Mouse (Mus musculus) liver, adult 2 months (tissue): ENCODE measurements around the gene Ruvbl2. TPM values are rescaled to one million over a fixed set of nuclear protein-coding genes. Genes with fewer than 3 reads are reported as not detected.
"Not testable (repeated sequence)": the region's sequence is repeated elsewhere in the genome, so short reads cannot be mapped to it uniquely, and the experiment has no call there.

ENCODE experiments used
- DNase-seq: peaks from one replicate; pipeline ENCODE4 v3.0.0-alpha.2; 2011; ENCODE audit warnings: low read depth, low spot score; ENCODE audit errors: extremely low read depth
- H3K27ac ChIP-seq: fragments of 200-500 bp; replicated peaks from 2 replicates; pipeline ENCODE4 v1.5.1; 2012; ENCODE audit warnings: low read depth, mild to moderate bottlenecking, control low read depth, inconsistent platforms, low read length; ENCODE audit not compliant: insufficient read depth
- H3K27me3 ChIP-seq: fragments of 200-500 bp; 2 replicates; pipeline ENCODE4 v1.6.1; 2012; ENCODE audit warnings: mild to moderate bottlenecking, moderate library complexity, low read length, inconsistent platforms; ENCODE audit not compliant: control insufficient read depth, insufficient read depth
- H3K36me3 ChIP-seq: fragments of 200-500 bp; 2 replicates; pipeline ENCODE4 v1.6.1; 2012; ENCODE audit warnings: low read length, inconsistent platforms; ENCODE audit not compliant: control insufficient read depth, insufficient read depth
- H3K4me1 ChIP-seq: fragments of 200-500 bp; 2 replicates; pipeline ENCODE4 v1.6.1; 2011; ENCODE audit warnings: low read length; ENCODE audit not compliant: control insufficient read depth, insufficient read depth
- H3K4me3 ChIP-seq: fragments of 200-500 bp; 2 replicates; pipeline ENCODE4 v1.5.1; 2011; ENCODE audit warnings: low read depth, mild to moderate bottlenecking, control low read depth, low read length, moderate library complexity; ENCODE audit not compliant: insufficient read depth
- H3K79me2 ChIP-seq: fragments of 200-500 bp; 2 replicates; pipeline ENCODE4 v1.6.1; 2012; ENCODE audit warnings: inconsistent platforms, mild to moderate bottlenecking, low read length, moderate library complexity; ENCODE audit not compliant: control insufficient read depth, insufficient read depth
- H3K9ac ChIP-seq: fragments of 200-500 bp; 2 replicates; pipeline ENCODE4 v1.6.1; 2012; ENCODE audit warnings: low read depth, mild to moderate bottlenecking, control low read depth, inconsistent platforms, low read length
- CTCF ChIP-seq: fragments of 200-500 bp; IDR thresholded peaks from 2 replicates; pipeline ENCODE4 v1.5.1; 2011; ENCODE audit warnings: low read depth, low read length, control low read depth
- POLR2A ChIP-seq: fragments of 200-500 bp; IDR thresholded peaks from 2 replicates; pipeline ENCODE4 v1.6.1; 2011; ENCODE audit warnings: low read length, control low read depth; ENCODE audit not compliant: insufficient read depth; ENCODE audit errors: extremely low read depth
- WGBS: fragments of 180-500 bp; shearing (Covaris S2); methylation state at CpG from one replicate; pipeline ENCODE4 v1.1.7; 2018; 5-methylcytosine and 5-hydroxymethylcytosine counted together
- polyA plus RNA-seq: library from polyadenylated mRNA; depleted of rRNA; stranded (reverse); fragments of >200 nt; gene quantifications from 2 replicates; pipeline ENCODE4 v1.2.3, GENCODE M21; 2012
- total RNA-seq: library from RNA; depleted of rRNA; stranded (reverse); fragments of >200 nt; gene quantifications from 2 replicates; pipeline ENCODE4 v1.2.3, GENCODE M21; 2014

The Ruvbl2 gene
- total and polyA plus RNA-seq, 2 experiments: 8.9 to 28.8 TPM

- H3K27me3 ChIP-seq: peaks cover 5% of the 10 kb centered on the region
- 78% methylated on average over 10 of the region's 10 CpGs for WGBS
Observed at GRCm38 (mm10) chr7:45401521-45402085, 36.3 kb downstream of the Ruvbl2 start.

GRCm38 (mm10) chr7:45396787-45397186, 41.1 kb downstream of the Ruvbl2 start:
- H3K9ac ChIP-seq: no peak overlapping the region
- DNase-seq: no peak

More at GRCm38 (mm10) chr7:45401521-45402085, 36.3 kb downstream of the Ruvbl2 start:
- no peak for DNase-seq
- no peak for TF ChIP-seq POLR2A
- no peak for TF ChIP-seq CTCF
- H3K9ac ChIP-seq: no peak overlapping the region
- H3K4me3 ChIP-seq: no peak overlapping the region
- no peaks in the 10 kb centered on the region for H3K4me1 ChIP-seq
- no peaks in the 10 kb centered on the region for H3K36me3 ChIP-seq
- no peak overlapping the region for H3K27ac ChIP-seq
- H3K79me2 ChIP-seq: no peaks in the 10 kb centered on the region

GRCm38 (mm10) chr7:45396337-45396775, 41.5 kb downstream of the Ruvbl2 start:
- H3K9ac ChIP-seq, H3K27me3 ChIP-seq, DNase-seq, H3K4me1 ChIP-seq: not testable (repeated sequence)
- H3K79me2 ChIP-seq: peaks cover 16% of the 10 kb centered on the region
- under 1% methylated on average over 3 of the region's 3 CpGs for WGBS
- H3K4me3 ChIP-seq: peak overlapping the region; percentile 51
- H3K27ac ChIP-seq: peak overlapping the region; percentile 50
- peaks cover 11% of the 10 kb centered on the region for H3K36me3 ChIP-seq

More at GRCm38 (mm10) chr7:45396787-45397186, 41.1 kb downstream of the Ruvbl2 start:
- peaks cover 16% of the 10 kb centered on the region for H3K79me2 ChIP-seq
- H3K4me3 ChIP-seq: no peak overlapping the region
- peaks cover 8% of the 10 kb centered on the region for H3K36me3 ChIP-seq
- H3K4me1 ChIP-seq: peaks cover 9% of the 10 kb centered on the region
- H3K27me3 ChIP-seq: no peaks in the 10 kb centered on the region
- TF ChIP-seq CTCF (no peak), POLR2A (no peak)
- H3K27ac ChIP-seq: no peak overlapping the region
- 69% methylated on average over 2 of the region's 2 CpGs for WGBS

DNA sequence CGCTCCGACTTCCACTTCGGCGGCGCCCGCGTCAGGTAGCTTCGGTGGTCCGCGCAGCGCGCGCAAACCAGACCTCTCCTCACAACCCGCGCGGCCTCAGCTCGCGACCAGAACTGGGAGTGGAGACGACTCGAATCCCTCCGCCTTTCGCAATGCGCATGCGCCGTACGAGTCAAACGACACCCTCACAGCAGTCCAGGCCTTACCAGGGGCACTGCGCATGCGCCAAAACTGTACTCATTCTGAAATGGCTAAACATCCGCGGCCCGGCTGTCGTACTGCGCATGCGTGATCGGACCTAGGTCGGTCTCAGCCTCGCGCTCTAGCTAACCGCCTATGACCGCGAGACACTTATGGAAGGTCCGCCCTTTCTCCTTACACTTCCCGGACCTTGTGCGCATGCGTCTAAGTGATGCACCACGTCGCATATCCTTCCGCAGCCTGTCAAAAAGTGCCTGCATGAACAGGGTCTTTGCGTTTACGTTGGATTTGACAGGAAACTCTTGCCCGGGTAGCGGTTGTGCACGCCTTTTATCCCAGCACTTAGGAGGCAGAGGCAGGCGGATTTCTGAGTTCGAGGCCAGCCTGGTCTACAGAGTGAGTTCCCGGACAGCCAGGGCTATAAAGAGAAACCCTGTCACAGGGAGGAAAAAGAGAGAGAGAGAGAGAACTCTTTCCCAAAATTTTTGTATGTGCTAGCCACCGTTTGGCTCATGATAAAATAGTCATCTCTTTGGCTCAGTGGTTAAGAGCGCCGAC, 42.1 kb downstream of the Ruvbl2 start, which contains the start of gene Snrnp70:
Snrnp70 (minus strand) TSS at position 165 of the 759 bp plus-strand sequence.
- Histone ChIP-seq H3K9ac (peak within 1 kb of the TSS; percentile 81), H3K27me3 (no peaks in the 10 kb centered on the region), H3K79me2 (peaks cover 16% of the 10 kb centered on the region), H3K4me1 (peaks cover 9% of the 10 kb centered on the region), H3K4me3 (peak within 1 kb of the TSS; percentile 77), H3K36me3 (peaks cover 15% of the 10 kb centered on the region), H3K27ac (peak within 1 kb of the TSS; percentile 71)
- peak; percentile 99 for DNase-seq
- under 1% methylated on average over 60 of the region's 60 CpGs for WGBS
- peak; percentile 88 for TF ChIP-seq POLR2A
- TF ChIP-seq CTCF: no peak

DNA sequence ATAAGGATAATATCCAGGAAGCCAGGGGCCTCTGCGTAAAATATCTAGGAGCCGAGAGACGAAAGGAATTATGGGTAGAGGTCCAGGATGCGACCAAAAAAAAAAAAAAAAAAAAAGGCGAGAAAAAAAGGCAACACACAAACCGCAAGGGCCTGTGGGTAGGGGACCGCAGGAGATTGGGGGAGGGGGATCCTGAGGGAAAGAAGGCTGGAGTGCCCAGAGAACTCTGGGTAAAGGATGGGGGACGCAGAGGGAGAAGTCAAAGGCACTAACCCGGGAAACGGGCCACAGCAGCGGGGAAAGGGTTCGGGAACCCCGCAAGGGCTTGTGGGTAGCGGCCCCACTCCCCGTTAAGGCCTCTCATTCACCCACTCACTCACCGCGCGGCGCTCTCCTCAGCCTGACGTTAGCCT, 42.8 kb downstream of the Ruvbl2 start:
- peaks cover 21% of the 10 kb centered on the region for H3K36me3 ChIP-seq
- peak overlapping the region; percentile 71 for H3K27ac ChIP-seq
- no peak for TF ChIP-seq POLR2A
- no peak for TF ChIP-seq CTCF
- under 1% methylated on average over 19 of the region's 20 CpGs for WGBS
- H3K27me3 ChIP-seq: no peaks in the 10 kb centered on the region
- peak overlapping the region; percentile 77 for H3K4me3 ChIP-seq
- peaks cover 16% of the 10 kb centered on the region for H3K79me2 ChIP-seq
- H3K9ac ChIP-seq: peak overlapping the region; percentile 81
- DNase-seq: no peak
- H3K4me1 ChIP-seq: peaks cover 9% of the 10 kb centered on the region

- Histone ChIP-seq H3K27ac (no peak overlapping the region), H3K27me3 (no peaks in the 10 kb centered on the region), H3K4me1 (no peaks in the 10 kb centered on the region), H3K9ac (no peak overlapping the region), H3K4me3 (no peak overlapping the region), H3K79me2 (no peaks in the 10 kb centered on the region), H3K36me3 (peaks cover 67% of the 10 kb centered on the region)
- TF ChIP-seq POLR2A (no peak), CTCF (no peak)
- WGBS: 97% methylated on average over 3 of the region's 3 CpGs
- DNase-seq: no peak
Observed at GRCm38 (mm10) chr7:45386077-45386476, 51.8 kb downstream of the Ruvbl2 start.
